Mouse (Mus musculus): ENCODE results near the gene Msx1. TPM values are rescaled to one million over a fixed set of nuclear protein-coding genes. Genes with fewer than 3 reads are reported as not detected.

Msx1 gene
- total RNA-seq, 2 experiments from 2014 or later, result 1.8 TPM

DNA sequence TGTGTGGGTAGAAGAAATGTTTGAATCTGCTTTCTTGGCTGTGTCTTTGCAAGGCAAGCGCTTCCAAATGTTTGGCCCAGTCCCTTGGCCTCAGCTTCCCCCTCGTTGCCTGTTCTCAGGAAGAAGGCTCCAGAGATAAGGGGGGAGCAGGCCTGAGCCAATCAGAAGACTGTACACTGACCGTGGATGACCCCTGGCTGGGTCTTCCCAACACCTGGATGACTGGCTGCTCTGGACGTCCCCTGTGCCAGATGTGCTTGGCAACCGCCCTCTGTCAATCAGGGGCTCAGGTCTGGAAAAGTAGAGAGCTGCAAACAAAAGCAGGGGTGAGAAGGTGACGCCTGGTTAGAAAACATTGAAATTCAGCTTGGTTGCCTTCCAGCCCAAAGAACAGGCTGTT lies 27.1 kb downstream of the Msx1 start:
- DNase-seq (ENCODE audit: low spot score in 2 of 2), result no peak

DNA sequence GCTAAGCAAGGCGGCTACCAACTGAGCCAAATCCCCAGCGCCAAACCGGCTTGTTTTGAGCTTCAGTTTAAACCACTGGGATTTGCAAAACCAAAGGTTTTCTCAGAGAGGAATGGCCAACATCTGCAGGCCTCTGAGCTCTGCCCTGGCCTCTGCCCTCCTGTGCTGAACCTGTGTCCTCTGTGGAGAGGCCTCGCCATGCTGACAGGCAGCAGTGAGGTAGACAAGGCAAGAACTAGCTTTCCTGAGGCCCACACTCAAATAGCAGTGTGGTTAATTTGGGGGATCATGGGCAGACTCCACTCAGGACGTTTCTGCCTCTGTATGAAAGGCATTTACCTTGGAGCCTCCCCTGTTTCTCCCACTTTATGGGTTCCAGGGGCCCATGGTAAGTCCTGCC lies 27.6 kb downstream of the Msx1 start:
- DNase-seq (ENCODE audit: low spot score in 2 of 2), result no peak

DNA sequence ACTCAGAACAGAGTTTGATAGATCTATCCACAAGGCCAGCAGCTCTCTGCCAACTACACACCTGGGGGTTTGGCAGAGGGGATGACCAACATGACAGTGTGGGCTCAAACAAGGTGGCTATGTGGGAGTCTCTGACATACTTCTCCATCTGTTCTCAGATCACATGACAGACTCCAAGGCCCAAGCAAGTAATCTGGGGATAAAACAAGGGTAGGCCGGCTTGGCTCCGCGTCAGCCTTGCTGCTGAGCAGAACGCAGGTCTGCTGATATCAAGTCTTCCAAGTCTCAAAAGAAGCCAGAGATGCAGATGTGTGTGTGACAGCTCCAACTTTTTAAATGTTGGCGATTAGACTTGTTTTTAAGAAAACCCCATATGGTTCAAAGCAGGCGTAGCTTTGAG lies 28.7 kb downstream of the Msx1 start:
- DNase-seq (ENCODE audit: low spot score in 2 of 2), result no peak

- no peak for DNase-seq (ENCODE audit: low spot score in 2 of 2)
Observed at GRCm38 (mm10) chr5:37792154-37792553, 32.2 kb downstream of the Msx1 start.

- no peak for DNase-seq (ENCODE audit: low spot score in 2 of 2)
Observed at GRCm38 (mm10) chr5:37784847-37785391, 39.5 kb downstream of the Msx1 start.

DNA sequence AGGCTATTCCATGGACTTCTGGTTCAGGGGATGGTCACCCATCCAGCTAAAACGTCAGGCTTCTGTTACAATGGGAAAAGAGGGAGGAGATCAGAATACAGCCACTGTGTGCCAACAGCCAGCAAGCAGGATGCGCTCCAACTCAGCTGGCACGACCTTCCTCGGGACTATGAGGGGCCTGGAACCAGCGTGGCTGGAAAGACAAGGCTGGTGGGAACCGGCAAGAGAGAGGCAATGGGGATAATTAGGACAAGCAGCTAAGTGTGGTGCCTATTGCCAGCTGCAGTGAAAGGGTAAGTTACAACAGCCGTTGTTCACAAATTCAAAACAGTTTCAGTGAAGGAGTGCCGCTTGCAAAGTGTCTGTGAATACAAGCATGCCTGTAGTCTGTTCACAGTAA lies 41.1 kb downstream of the Msx1 start:
- DNase-seq (ENCODE audit: low spot score in 2 of 2), result no peak

DNA sequence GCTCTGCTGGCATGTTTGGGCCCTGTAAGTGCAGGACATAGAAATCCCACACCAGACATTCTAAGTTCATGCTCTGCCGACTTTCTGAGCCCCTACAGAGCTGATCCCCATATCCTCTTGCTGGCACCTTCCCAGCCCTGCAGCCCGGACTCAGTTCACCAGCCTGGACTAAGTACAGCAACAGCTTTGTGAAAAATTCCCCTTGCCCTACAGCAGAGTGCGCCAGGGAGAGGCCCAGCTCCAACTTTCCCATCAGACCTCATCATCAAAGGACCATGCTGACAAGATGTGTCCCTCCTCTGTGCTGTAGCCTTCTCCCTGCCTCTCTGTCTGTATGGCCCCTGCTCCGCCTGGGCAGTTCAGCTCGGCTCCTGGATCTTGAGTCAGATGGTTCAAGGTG lies 48.7 kb downstream of the Msx1 start:
- DNase-seq (ENCODE audit: low spot score in 2 of 2), result no peak

GRCm38 (mm10) chr5:37774011-37774410 lies 50.4 kb downstream of the Msx1 start:
- no peak for DNase-seq (ENCODE audit: low spot score in 2 of 2)

DNA sequence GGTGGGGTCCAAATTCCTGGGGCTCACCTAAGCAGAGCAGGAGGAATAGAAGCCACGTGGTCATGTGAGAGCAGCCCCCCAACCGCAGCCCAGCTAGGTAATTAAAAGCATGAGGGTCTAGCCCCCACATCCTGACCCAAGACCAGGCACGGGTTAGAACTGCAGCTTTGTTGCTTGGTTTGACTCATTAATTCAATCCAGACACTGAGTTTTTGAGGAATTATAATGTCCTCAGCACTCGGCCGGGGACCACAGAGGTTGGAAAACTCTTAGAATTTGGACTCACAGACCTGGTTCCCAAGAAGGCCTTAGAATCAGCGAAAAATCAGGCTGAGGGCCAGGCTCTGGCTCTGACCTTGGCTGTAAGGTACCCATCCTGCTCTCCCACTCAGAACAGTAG lies 53.5 kb downstream of the Msx1 start:
- DNase-seq (ENCODE audit: low spot score in 2 of 2), result no peak

Other genes starting within 250 kb of the Msx1 start
- gene Stk32b, start 107.4 kb downstream of the Msx1 start, total RNA-seq (2021), result 1 to 10 TPM; 1.7 to 5.0 TPM
- gene Cytl1, start 89.1 kb downstream of the Msx1 start, total RNA-seq (2021), result 1 to 10 TPM in 1 of 2 experiments, under 1 TPM in 1; 0.87 to 1.1 TPM
- 10 to 100 TPM; 30.8 to 34.4 TPM for gene Stx18, start 214.2 kb upstream of the Msx1 start, total RNA-seq (2021)

Measured in adrenal gland, postnatal 4 days (tissue).